Comparison of ENCODE assay signal across 19 mouse cellular contexts in genomic region chr15:17088644-17089228, GRCm38 (mm10).
DNase-seq lines count a peak whose midpoint lies in the region; ATAC-seq lines count a peak whose summit lies in the region.
"Had no signal": no experiment of that assay in that cellular context is flagged by ENCODE, and none has a peak within 500 bp of the region (broad histone marks: within the 10 kb centered on the region; RNA-seq: fewer than 3 reads in every experiment).

No protein-coding gene starts in this region.

- H3K4me1 ChIP-seq in intestine, embryonic 16.5 days (ENCODE audit: control insufficient read depth, insufficient read depth, low read length) = no peaks in the 10 kb centered on the region
- no peaks in the 10 kb centered on the region for H3K4me1 ChIP-seq in forebrain, embryonic 15.5 days
- no peaks in the 10 kb centered on the region for H3K4me1 ChIP-seq in forebrain, embryonic 13.5 days
- H3K4me1 ChIP-seq: embryonic facial prominence, embryonic 10.5 days; embryonic facial prominence, embryonic 12.5 days had no signal

- H3K4me3 ChIP-seq in intestine, embryonic 16.5 days (ENCODE audit: low read length) = no peak overlapping the region
- no peak overlapping the region for H3K4me3 ChIP-seq in forebrain, embryonic 15.5 days
- no peak overlapping the region for H3K4me3 ChIP-seq in forebrain, embryonic 13.5 days
- H3K4me3 ChIP-seq: embryonic facial prominence, embryonic 10.5 days; embryonic facial prominence, embryonic 12.5 days had no signal

- ATAC-seq in intestine, embryonic 16.5 days = peak; percentile 68
- ATAC-seq in forebrain, embryonic 15.5 days (replicated peaks) = no peak
- ATAC-seq in forebrain, embryonic 13.5 days = no peak
- ATAC-seq: forebrain, embryonic 14.5 days; forebrain, postnatal 0 days had no signal

- H3K9me3 ChIP-seq in intestine, embryonic 16.5 days (ENCODE audit: control insufficient read depth, low read length) = no peaks in the 10 kb centered on the region
- H3K9me3 ChIP-seq in forebrain, embryonic 15.5 days = no peaks in the 10 kb centered on the region
- no peaks in the 10 kb centered on the region for H3K9me3 ChIP-seq in forebrain, embryonic 13.5 days (replicated peaks)
- H3K9me3 ChIP-seq: embryonic facial prominence, embryonic 10.5 days; embryonic facial prominence, embryonic 12.5 days had no signal

- DNase-seq in ES-CJ7 (ENCODE audit: low read depth, low spot score) = peak; percentile 64
- DNase-seq in ZHBTc4 (ENCODE audit: low read depth, low spot score) = peak; percentile 48
- DNase-seq in cerebellum, postnatal 10 days = no peak
- no peak for DNase-seq in frontal cortex, postnatal 14 days (ENCODE audit: low spot score in 2 of 2)
- DNase-seq: adrenal gland, adult 2 months; adrenal gland, postnatal 10 days; adrenal gland, postnatal 25 days; cerebellum, adult 11 months; cerebellum, adult 18-20 months; cerebellum, adult 8-10 months; cerebellum, adult 9-11 months; cerebellum, postnatal 25 days; forebrain, postnatal 0 days had no signal

- H3K9ac ChIP-seq in intestine, embryonic 16.5 days (ENCODE audit: low read depth, low read length) = no peak overlapping the region
- H3K9ac ChIP-seq in forebrain, embryonic 15.5 days (replicated peaks) = no peak overlapping the region
- H3K9ac ChIP-seq in forebrain, embryonic 13.5 days = no peak overlapping the region
- H3K9ac ChIP-seq: embryonic facial prominence, embryonic 12.5 days; forebrain, postnatal 0 days had no signal

- no peaks in the 10 kb centered on the region for H3K27me3 ChIP-seq in intestine, embryonic 16.5 days (replicated peaks; ENCODE audit: control insufficient read depth, insufficient read depth, low read length)
- no peaks in the 10 kb centered on the region for H3K27me3 ChIP-seq in forebrain, embryonic 15.5 days
- no peaks in the 10 kb centered on the region for H3K27me3 ChIP-seq in forebrain, embryonic 13.5 days
- H3K27me3 ChIP-seq: embryonic facial prominence, embryonic 12.5 days had no signal

- H3K27ac ChIP-seq in intestine, embryonic 16.5 days (ENCODE audit: low read length) = no peak overlapping the region
- H3K27ac ChIP-seq in forebrain, embryonic 15.5 days (replicated peaks) = no peak overlapping the region
- no peak overlapping the region for H3K27ac ChIP-seq in forebrain, embryonic 13.5 days
- H3K27ac ChIP-seq: embryonic facial prominence, embryonic 10.5 days; embryonic facial prominence, embryonic 12.5 days had no signal

- H3K36me3 ChIP-seq in intestine, embryonic 16.5 days (ENCODE audit: control insufficient read depth, insufficient read depth, low read length) = no peaks in the 10 kb centered on the region
- no peaks in the 10 kb centered on the region for H3K36me3 ChIP-seq in forebrain, embryonic 15.5 days
- H3K36me3 ChIP-seq in forebrain, embryonic 13.5 days (ENCODE audit: poor library complexity, severe bottlenecking) = no peaks in the 10 kb centered on the region
- H3K36me3 ChIP-seq: embryonic facial prominence, embryonic 10.5 days; embryonic facial prominence, embryonic 12.5 days had no signal

- no peak overlapping the region for H3K4me2 ChIP-seq in intestine, embryonic 16.5 days (ENCODE audit: low read depth, low read length)
- no peak overlapping the region for H3K4me2 ChIP-seq in forebrain, embryonic 15.5 days (replicated peaks)
- no peak overlapping the region for H3K4me2 ChIP-seq in forebrain, embryonic 13.5 days
- H3K4me2 ChIP-seq: embryonic facial prominence, embryonic 12.5 days had no signal

- WGBS in intestine, embryonic 16.5 days = 87% methylated on average over 5 of the region's 5 CpGs
- 86% methylated on average over 5 of the region's 5 CpGs for WGBS in forebrain, embryonic 15.5 days
- 91% methylated on average over 5 of the region's 5 CpGs for WGBS in forebrain, embryonic 13.5 days

Comparison
In these comparisons a context has a peak if more than half of its experiments do, and no peak if none do; other contexts are left out.
1. DNase-seq: peak in ES-CJ7 (single experiment) and ZHBTc4 (single experiment); none in cerebellum, postnatal 10 days (0 of 2) and frontal cortex, postnatal 14 days (0 of 2).